Mouse (Mus musculus): ENCODE results near the gene Mon2. TPM values are rescaled to one million over a fixed set of nuclear protein-coding genes. Genes with fewer than 3 reads are reported as not detected.

Gene Mon2
- total and polyA plus RNA-seq, 3 experiments = 33.8 to 38.6 TPM; not detected in 1

DNA sequence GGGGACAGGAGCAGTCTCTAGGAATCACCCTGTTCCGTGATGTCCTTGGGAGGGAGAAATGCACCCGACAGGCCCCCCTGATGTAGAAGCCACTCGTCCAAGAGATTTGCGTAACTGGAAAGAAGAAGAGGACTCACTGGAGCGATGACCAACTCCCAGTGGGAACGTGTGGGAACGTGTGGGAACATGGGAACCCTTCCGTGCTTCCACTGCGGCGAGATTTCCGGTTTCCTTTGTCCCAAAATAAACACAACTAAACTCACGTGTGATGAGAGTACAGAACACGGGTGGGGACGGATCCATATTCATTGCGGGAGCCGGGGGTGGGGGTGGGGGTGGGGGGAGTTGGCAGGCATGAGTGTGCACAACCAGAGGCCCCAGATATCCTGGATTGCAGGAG is 116.1 kb downstream of the Mon2 start:
- TF ChIP-seq SIN3A (IDR thresholded peaks at IDR 0.05; ENCODE audit: low read length) (no peak), EP300 (IDR thresholded peaks at IDR 0.05; ENCODE audit: low read depth in 1 of 2, low read length in 2 of 2) (no peak), UBTF (IDR thresholded peaks at IDR 0.05; ENCODE audit: borderline replicate concordance, insufficient read depth, low read depth, low read length) (no peak), USF2 (IDR thresholded peaks at IDR 0.05; ENCODE audit: borderline replicate concordance in 1 of 2, insufficient read depth in 1 of 2, low read depth in 1 of 2, low read length in 2 of 2) (no peak), ZMIZ1 (IDR thresholded peaks at IDR 0.05; ENCODE audit: low read depth, low read length) (no peak), RAD21 (IDR thresholded peaks at IDR 0.05; ENCODE audit: low read depth, low read length) (no peak), CHD1 (IDR thresholded peaks at IDR 0.05; ENCODE audit: low read depth, low read length) (no peak), MAX (IDR thresholded peaks at IDR 0.05; ENCODE audit: low read length) (no peak), USF1 (IDR thresholded peaks at IDR 0.05; ENCODE audit: low read depth, low read length) (no peak), MAZ (IDR thresholded peaks at IDR 0.05; ENCODE audit: low read depth, low read length) (no peak), CTCF (IDR thresholded peaks at IDR 0.05 in 2 of 3, conservative IDR thresholded peaks at IDR 0.05 in 1 of 3; ENCODE audit: control insufficient read depth in 1 of 3, insufficient read depth in 1 of 3, low read depth in 2 of 3, low read length in 3 of 3, poor library complexity in 1 of 3, severe bottlenecking in 1 of 3) (no peak), MXI1 (IDR thresholded peaks at IDR 0.05; ENCODE audit: low read depth, low read length) (no peak), KAT2A (conservative IDR thresholded peaks at IDR 0.05; ENCODE audit: low read depth, low read length) (no peak), MYB (IDR thresholded peaks at IDR 0.05; ENCODE audit: low read depth, low read length) (no peak), MEF2A (IDR thresholded peaks at IDR 0.05; ENCODE audit: extremely low read depth, insufficient replicate concordance, low read depth, low read length, poor library complexity, severe bottlenecking) (no peak), POLR2A (IDR thresholded peaks at IDR 0.05; ENCODE audit: control insufficient read depth in 1 of 2, insufficient read depth in 1 of 2, low read depth in 1 of 2, low read length in 2 of 2, poor library complexity in 1 of 2) (no peak)
- Histone ChIP-seq H3K36me3 (ENCODE audit: control insufficient read depth in 1 of 2, insufficient read depth in 2 of 2, low read length in 2 of 2) (no peaks in the 10 kb centered on the region), H3K27me3 (ENCODE audit: control insufficient read depth in 1 of 2, insufficient read depth in 2 of 2, low read length in 2 of 2) (no peaks in the 10 kb centered on the region), H3K9ac (ENCODE audit: control insufficient read depth, low read depth, low read length, poor library complexity, severe bottlenecking) (no peak overlapping the region), H3K9me3 (replicated peaks; ENCODE audit: insufficient read depth, low read length) (no peaks in the 10 kb centered on the region), H3K27ac (ENCODE audit: control insufficient read depth, low read depth, low read length) (no peak overlapping the region), H3K79me2 (ENCODE audit: control insufficient read depth, insufficient read depth, low read length, poor library complexity) (no peaks in the 10 kb centered on the region), H3K4me3 (ENCODE audit: control insufficient read depth in 1 of 2, insufficient read depth in 1 of 2, low read depth in 2 of 2, low read length in 2 of 2) (no peak overlapping the region), H3K4me1 (ENCODE audit: control insufficient read depth in 1 of 2, insufficient read depth in 2 of 2, low read length in 2 of 2) (no peaks in the 10 kb centered on the region)
- no peak for DNase-seq (ENCODE audit: low read depth, low spot score)

DNA sequence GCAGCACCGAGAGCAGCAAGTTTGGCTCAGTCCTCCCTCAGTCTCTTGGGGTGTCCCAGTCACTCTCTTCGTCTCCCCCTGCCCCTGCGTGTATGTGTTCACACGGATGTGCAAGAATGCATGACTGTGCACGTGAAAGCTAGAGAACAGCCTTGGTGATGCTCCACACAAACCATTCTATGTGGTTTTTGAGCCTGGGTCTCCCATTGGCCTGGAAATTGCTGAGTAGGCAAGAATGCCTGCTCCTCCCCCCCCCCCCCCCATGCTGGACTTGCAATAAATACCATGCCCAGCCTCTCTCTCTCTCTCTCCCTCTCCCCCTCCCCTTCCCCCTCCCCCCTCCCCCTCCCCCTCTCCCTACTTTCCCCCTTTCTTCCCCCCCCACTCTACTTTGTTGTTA is 117.6 kb downstream of the Mon2 start:
- H3K4me3 ChIP-seq (ENCODE audit: control insufficient read depth in 1 of 2, insufficient read depth in 1 of 2, low read depth in 2 of 2, low read length in 2 of 2) = no peak overlapping the region
- no peaks in the 10 kb centered on the region for H3K4me1 ChIP-seq (ENCODE audit: control insufficient read depth in 1 of 2, insufficient read depth in 2 of 2, low read length in 2 of 2)
- no peak overlapping the region for H3K27ac ChIP-seq (ENCODE audit: control insufficient read depth, low read depth, low read length)
- H3K79me2 ChIP-seq (ENCODE audit: control insufficient read depth, insufficient read depth, low read length, poor library complexity) = no peaks in the 10 kb centered on the region
- H3K9me3 ChIP-seq (replicated peaks; ENCODE audit: insufficient read depth, low read length) = no peaks in the 10 kb centered on the region
- H3K36me3 ChIP-seq (ENCODE audit: control insufficient read depth in 1 of 2, insufficient read depth in 2 of 2, low read length in 2 of 2) = no peaks in the 10 kb centered on the region
- no peak for DNase-seq (ENCODE audit: low read depth, low spot score)
- TF ChIP-seq GABPA (IDR thresholded peaks at IDR 0.05; ENCODE audit: low read depth, low read length) (no peak), POLR2AphosphoS2 (IDR thresholded peaks at IDR 0.05; ENCODE audit: low read length) (no peak), UBTF (IDR thresholded peaks at IDR 0.05; ENCODE audit: borderline replicate concordance, insufficient read depth, low read depth, low read length) (no peak), RAD21 (IDR thresholded peaks at IDR 0.05; ENCODE audit: low read depth, low read length) (no peak), POLR2AphosphoS5 (IDR thresholded peaks at IDR 0.05; ENCODE audit: borderline replicate concordance, low read depth, low read length) (no peak), POLR2A (IDR thresholded peaks at IDR 0.05; ENCODE audit: control insufficient read depth in 1 of 2, insufficient read depth in 1 of 2, low read depth in 1 of 2, low read length in 2 of 2, poor library complexity in 1 of 2) (no peak), TBP (IDR thresholded peaks at IDR 0.05; ENCODE audit: low read depth, low read length) (no peak), NRF1 (IDR thresholded peaks at IDR 0.05; ENCODE audit: insufficient read depth, low read depth, low read length, poor library complexity, severe bottlenecking) (no peak), TAL1 (IDR thresholded peaks at IDR 0.05; ENCODE audit: low read length) (no peak), ZC3H11A (IDR thresholded peaks at IDR 0.05; ENCODE audit: low read depth, low read length) (no peak), CTCF (IDR thresholded peaks at IDR 0.05 in 2 of 3, conservative IDR thresholded peaks at IDR 0.05 in 1 of 3; ENCODE audit: control insufficient read depth in 1 of 3, insufficient read depth in 1 of 3, low read depth in 2 of 3, low read length in 3 of 3, poor library complexity in 1 of 3, severe bottlenecking in 1 of 3) (no peak), ELF1 (IDR thresholded peaks at IDR 0.05; ENCODE audit: low read depth, low read length) (no peak), RCOR1 (IDR thresholded peaks at IDR 0.05; ENCODE audit: low read depth, low read length) (no peak), ZNF384 (IDR thresholded peaks at IDR 0.05; ENCODE audit: low read depth, low read length) (no peak), MAZ (IDR thresholded peaks at IDR 0.05; ENCODE audit: low read depth, low read length) (no peak), MYC (IDR thresholded peaks at IDR 0.05; ENCODE audit: low read depth, low read length) (no peak)
- no peaks in the 10 kb centered on the region for H3K27me3 ChIP-seq (ENCODE audit: control insufficient read depth in 1 of 2, insufficient read depth in 2 of 2, low read length in 2 of 2)
- no peak overlapping the region for H3K9ac ChIP-seq (ENCODE audit: control insufficient read depth, low read depth, low read length, poor library complexity, severe bottlenecking)
